Mouse (Mus musculus) olfactory bulb, adult 2 months (tissue): ENCODE measurements around the gene Acnat1. TPM values are rescaled to one million over a fixed set of nuclear protein-coding genes. Genes with fewer than 3 reads are reported as not detected.
"Not testable (repeated sequence)": the region's sequence is repeated elsewhere in the genome, so short reads cannot be mapped to it uniquely, and the experiment has no call there.

Source experiments
- H3K27ac ChIP-seq: fragments of 200-500 bp; 2 replicates; pipeline ENCODE4 v1.5.1; 2012; ENCODE audit warnings: low read depth, low read length; ENCODE audit not compliant: insufficient read depth
- H3K4me1 ChIP-seq: fragments of 200-500 bp; 2 replicates; pipeline ENCODE4 v1.6.1; 2012; ENCODE audit warnings: low read length; ENCODE audit not compliant: control insufficient read depth, insufficient read depth
- H3K4me3 ChIP-seq: fragments of 200-500 bp; 2 replicates; pipeline ENCODE4 v1.5.1; 2012; ENCODE audit warnings: mild to moderate bottlenecking, low read depth, low read length, moderate library complexity; ENCODE audit not compliant: insufficient read depth
- CTCF ChIP-seq: fragments of 200-500 bp; IDR thresholded peaks from 2 replicates; pipeline ENCODE4 v1.5.1; 2012; ENCODE audit warnings: low read depth, mild to moderate bottlenecking, low read length, moderate library complexity; ENCODE audit not compliant: insufficient read depth
- POLR2A ChIP-seq: fragments of 200-500 bp; IDR thresholded peaks from 2 replicates; pipeline ENCODE4 v1.6.1; 2012; ENCODE audit warnings: mild to moderate bottlenecking, low read depth, low read length, moderate library complexity; ENCODE audit not compliant: insufficient read depth
- WGBS: fragments of 180-500 bp; shearing (Covaris S2); methylation state at CpG from one replicate; pipeline ENCODE4 v1.1.7; 2018; 5-methylcytosine and 5-hydroxymethylcytosine counted together
- polyA plus RNA-seq: library from polyadenylated mRNA; stranded (reverse); fragments of >200 nt; gene quantifications from 2 replicates; pipeline ENCODE4 v1.2.4, GENCODE M21; 2012; ENCODE audit warnings: low replicate concordance; ENCODE audit not compliant: missing spikeins, insufficient read depth, insufficient read length

The Acnat1 gene
- polyA plus RNA-seq, 1 experiment, result not detected

- WGBS, result 89% methylated on average over 3 of the region's 3 CpGs
- H3K4me3 ChIP-seq, result no peak within 1 kb of the TSS
- no peak for TF ChIP-seq CTCF
- H3K27ac ChIP-seq, result no peak within 1 kb of the TSS
- no peaks in the 10 kb centered on the region for H3K4me1 ChIP-seq
These were observed 32.7 kb upstream of the Acnat1 start, which contains the start of gene Baat for GRCm38 (mm10) chr4:49506386-49506785. Gene Baat (minus strand): TSS chr4:49506557.

GRCm38 (mm10) chr4:49503563-49503962 lies 29.9 kb upstream of the Acnat1 start:
- Histone ChIP-seq H3K27ac (no peak overlapping the region), H3K4me3 (no peak overlapping the region), H3K4me1 (no peaks in the 10 kb centered on the region)
- 94% methylated on average over 1 of the region's 1 CpGs for WGBS
- TF ChIP-seq CTCF (no peak), POLR2A (no peak)

GRCm38 (mm10) chr4:49485934-49486650 lies 12.4 kb upstream of the Acnat1 start:
- not testable (repeated sequence) for H3K4me1 ChIP-seq, H3K4me3 ChIP-seq, H3K27ac ChIP-seq
- 80% methylated on average over 3 of the region's 3 CpGs for WGBS

DNA sequence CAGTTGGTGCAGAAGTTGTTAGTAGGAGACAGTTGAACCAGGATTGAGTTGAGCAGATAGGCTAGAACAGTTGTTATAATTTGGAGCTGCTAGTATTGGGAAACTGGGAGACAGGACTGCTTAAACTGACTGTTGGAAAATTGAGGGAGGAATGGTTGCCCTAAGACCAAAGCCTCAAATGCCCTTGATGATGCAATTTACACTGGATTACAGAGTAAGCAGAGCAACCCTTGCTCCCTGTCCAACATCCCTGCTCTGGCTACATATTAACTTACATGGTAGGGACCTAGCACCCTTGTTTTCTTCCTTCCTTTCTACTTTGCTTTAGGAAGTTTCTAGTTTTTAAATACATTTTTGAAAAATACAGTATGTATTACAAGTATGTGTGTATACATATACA lies 11.7 kb upstream of the Acnat1 start:
- Histone ChIP-seq H3K4me1 (no peaks in the 10 kb centered on the region), H3K4me3 (no peak overlapping the region), H3K27ac (no peak overlapping the region)
- TF ChIP-seq CTCF (no peak), POLR2A (no peak)

DNA sequence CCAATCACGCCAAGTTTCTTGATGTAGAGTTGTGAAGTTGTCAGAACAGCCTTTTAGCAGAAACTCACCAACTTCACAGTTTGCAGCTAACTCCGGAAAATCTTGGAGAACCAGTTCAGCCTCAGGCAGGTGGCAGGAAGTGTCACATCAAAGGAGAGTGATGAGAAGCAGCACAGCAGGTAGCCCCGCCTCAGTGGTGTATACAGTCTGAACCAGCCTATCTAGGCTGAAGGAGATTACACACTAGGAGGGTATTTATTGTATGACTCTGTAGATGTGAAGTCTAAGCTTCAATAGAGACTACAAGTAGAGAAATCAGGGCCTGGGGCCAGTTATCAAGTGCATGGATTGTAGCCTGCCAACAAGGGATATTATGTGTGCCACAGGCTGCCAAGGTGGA lies 7.2 kb upstream of the Acnat1 start:
- H3K27ac ChIP-seq, result no peak overlapping the region
- TF ChIP-seq POLR2A (no peak), CTCF (no peak)
- no peak overlapping the region for H3K4me3 ChIP-seq
- WGBS, result 84% methylated on average over 3 of the region's 3 CpGs
- peaks cover 3% of the 10 kb centered on the region for H3K4me1 ChIP-seq

- Histone ChIP-seq H3K4me1 (peaks cover 3% of the 10 kb centered on the region), H3K27ac (no peak overlapping the region), H3K4me3 (no peak overlapping the region)
- TF ChIP-seq CTCF (no peak), POLR2A (no peak)
- WGBS, result 42% methylated on average over 21 of the region's 21 CpGs
These were observed 6.5 kb upstream of the Acnat1 start for GRCm38 (mm10) chr4:49480104-49480760.

- 56% methylated on average over 2 of the region's 2 CpGs for WGBS
- not testable (repeated sequence) for H3K27ac ChIP-seq, H3K4me3 ChIP-seq, H3K4me1 ChIP-seq
These were observed 5.3 kb upstream of the Acnat1 start for GRCm38 (mm10) chr4:49479035-49479434.

GRCm38 (mm10) chr4:49478118-49478877 lies 4.6 kb upstream of the Acnat1 start:
- no peak for TF ChIP-seq POLR2A
- TF ChIP-seq CTCF, result no peak
- 23% methylated on average over 19 of the region's 19 CpGs for WGBS
- Histone ChIP-seq H3K4me3 (no peak overlapping the region), H3K27ac (no peak overlapping the region), H3K4me1 (peaks cover 3% of the 10 kb centered on the region)

- TF ChIP-seq CTCF, result no peak
- TF ChIP-seq POLR2A, result no peak
- Histone ChIP-seq H3K27ac (no peak overlapping the region), H3K4me1 (peaks cover 3% of the 10 kb centered on the region), H3K4me3 (no peak overlapping the region)
These were observed 871 bp upstream of the Acnat1 start for GRCm38 (mm10) chr4:49474583-49474982.
